Mouse (Mus musculus): ENCODE results near the gene Cdc42ep4. TPM values are rescaled to one million over a fixed set of nuclear protein-coding genes. Genes with fewer than 3 reads are reported as not detected.

Gene Cdc42ep4
- polyA plus RNA-seq, 1 experiment from 2014 or later = 48.5 TPM

GRCm38 (mm10) chr11:113678373-113678772 lies 73.3 kb downstream of the Cdc42ep4 start:
- no peak for DNase-seq (ENCODE audit: low spot score)
- no peak overlapping the region; the same call in 1 of the 2 replicates for H3K27ac ChIP-seq
- ATAC-seq (replicated peaks; ENCODE audit: low FRiP score, low read depth) = no peak
- H3K9me3 ChIP-seq (replicated peaks; ENCODE audit: low read length) = no peaks in the 10 kb centered on the region
- H3K4me2 ChIP-seq (ENCODE audit: low read length) = no peak overlapping the region
- no peak overlapping the region for H3K9ac ChIP-seq (ENCODE audit: low read depth, low read length)
- H3K36me3 ChIP-seq (ENCODE audit: insufficient read depth, low read length) = peaks cover 21% of the 10 kb centered on the region
- no peaks in the 10 kb centered on the region for H3K27me3 ChIP-seq (ENCODE audit: insufficient read depth, low read length)
- peaks cover 9% of the 10 kb centered on the region; the same call in 1 of the 2 replicates for H3K4me1 ChIP-seq (replicated peaks; ENCODE audit: insufficient read depth, low read length)
- peak; percentile 22; the same call in 1 of the 2 replicates for TF ChIP-seq CTCF (IDR thresholded peaks at IDR 0.05; ENCODE audit: low read depth)
- WGBS = 67% methylated on average over 8 of the region's 8 CpGs
- H3K4me3 ChIP-seq (replicated peaks; ENCODE audit: low read depth, low read length) = no peak overlapping the region

GRCm38 (mm10) chr11:113677378-113677777 lies 74.3 kb downstream of the Cdc42ep4 start:
- no peaks in the 10 kb centered on the region for H3K27me3 ChIP-seq (ENCODE audit: insufficient read depth, low read length)
- H3K4me2 ChIP-seq (ENCODE audit: low read length) = no peak overlapping the region
- no peak overlapping the region for H3K27ac ChIP-seq
- peaks cover 9% of the 10 kb centered on the region; the same call in 1 of the 2 replicates for H3K4me1 ChIP-seq (replicated peaks; ENCODE audit: insufficient read depth, low read length)
- H3K9me3 ChIP-seq (replicated peaks; ENCODE audit: low read length) = no peaks in the 10 kb centered on the region
- no peak for DNase-seq (ENCODE audit: low spot score)
- H3K4me3 ChIP-seq (replicated peaks; ENCODE audit: low read depth, low read length) = no peak overlapping the region
- no peak overlapping the region for H3K9ac ChIP-seq (ENCODE audit: low read depth, low read length)
- H3K36me3 ChIP-seq (ENCODE audit: insufficient read depth, low read length) = peaks cover 27% of the 10 kb centered on the region
- TF ChIP-seq CTCF (IDR thresholded peaks at IDR 0.05; ENCODE audit: low read depth) = no peak
- WGBS = 98% methylated on average over 2 of the region's 2 CpGs
- no peak for ATAC-seq (replicated peaks; ENCODE audit: low FRiP score, low read depth)

Other genes with a start within 250 kb of the Cdc42ep4 start
- 0.20 and 0.31 TPM in 2 replicates for gene Sstr2, start 132.5 kb downstream of the Cdc42ep4 start, polyA plus RNA-seq (2015; fragmentation: Nextera tagmentation; extraction: Ambion mirVana)
- gene Cog1, start 102.7 kb downstream of the Cdc42ep4 start, polyA plus RNA-seq (2015; fragmentation: Nextera tagmentation; extraction: Ambion mirVana) = 21.0 and 21.6 TPM in 2 replicates
- gene Slc39a11, start 101.8 kb downstream of the Cdc42ep4 start, polyA plus RNA-seq (2015; fragmentation: Nextera tagmentation; extraction: Ambion mirVana) = 22.8 and 23.3 TPM in 2 replicates
- 49.7 and 49.9 TPM in 2 replicates for gene Fam104a, start 67.7 kb downstream of the Cdc42ep4 start, polyA plus RNA-seq (2015; fragmentation: Nextera tagmentation; extraction: Ambion mirVana)
- 17.2 and 18.8 TPM in 2 replicates for gene D11Wsu47e, start 67.5 kb downstream of the Cdc42ep4 start, polyA plus RNA-seq (2015; fragmentation: Nextera tagmentation; extraction: Ambion mirVana)
- 3.9 TPM in 2 replicates for gene Cpsf4l, start 41.9 kb downstream of the Cdc42ep4 start, polyA plus RNA-seq (2015; fragmentation: Nextera tagmentation; extraction: Ambion mirVana)

Measured in kidney, postnatal 0 days (tissue).